Mouse (Mus musculus): ENCODE results near the gene Ap2a1.
A peak's percentile ranks its signal among the peaks of the same experiment; 100 is the strongest.

Ap2a1 gene

DNA sequence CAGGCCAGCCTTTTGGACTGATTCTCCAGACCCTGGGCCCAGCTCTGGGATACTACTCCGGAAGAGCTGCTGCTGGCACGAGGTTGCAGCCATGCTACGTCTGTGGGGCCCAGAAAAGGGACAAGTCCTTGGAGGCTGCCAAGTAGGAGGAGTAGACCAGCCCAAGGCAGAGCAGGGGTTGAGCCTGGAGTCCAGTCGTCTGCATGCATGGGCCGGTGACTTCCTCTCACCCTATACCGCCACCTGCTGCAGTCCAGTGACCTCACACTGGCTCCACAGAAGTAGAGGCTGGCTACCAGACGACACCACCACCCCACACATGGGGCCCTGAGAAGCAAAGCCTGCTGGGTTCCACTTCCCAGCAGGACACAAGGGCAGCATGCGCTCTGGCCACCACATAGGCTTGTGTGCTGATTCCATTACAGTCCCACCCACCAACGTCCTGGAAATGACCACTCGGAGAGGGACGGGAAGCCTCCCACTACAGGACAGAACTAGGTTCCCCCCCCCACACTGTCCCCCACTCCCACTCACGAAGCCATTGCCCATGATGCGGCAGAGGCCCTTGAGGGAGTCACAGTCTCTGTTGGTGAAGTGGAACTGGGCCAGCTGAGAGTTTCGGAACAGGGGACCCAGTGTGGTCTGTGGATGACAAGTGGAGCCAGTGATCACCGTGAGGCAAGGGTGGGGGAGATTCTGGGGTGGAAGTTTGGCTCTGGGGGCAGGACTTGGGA is 62.9 kb downstream of the Ap2a1 start:
- peak; percentile 69 for DNase-seq (ENCODE audit: low read depth, low spot score)

DNA sequence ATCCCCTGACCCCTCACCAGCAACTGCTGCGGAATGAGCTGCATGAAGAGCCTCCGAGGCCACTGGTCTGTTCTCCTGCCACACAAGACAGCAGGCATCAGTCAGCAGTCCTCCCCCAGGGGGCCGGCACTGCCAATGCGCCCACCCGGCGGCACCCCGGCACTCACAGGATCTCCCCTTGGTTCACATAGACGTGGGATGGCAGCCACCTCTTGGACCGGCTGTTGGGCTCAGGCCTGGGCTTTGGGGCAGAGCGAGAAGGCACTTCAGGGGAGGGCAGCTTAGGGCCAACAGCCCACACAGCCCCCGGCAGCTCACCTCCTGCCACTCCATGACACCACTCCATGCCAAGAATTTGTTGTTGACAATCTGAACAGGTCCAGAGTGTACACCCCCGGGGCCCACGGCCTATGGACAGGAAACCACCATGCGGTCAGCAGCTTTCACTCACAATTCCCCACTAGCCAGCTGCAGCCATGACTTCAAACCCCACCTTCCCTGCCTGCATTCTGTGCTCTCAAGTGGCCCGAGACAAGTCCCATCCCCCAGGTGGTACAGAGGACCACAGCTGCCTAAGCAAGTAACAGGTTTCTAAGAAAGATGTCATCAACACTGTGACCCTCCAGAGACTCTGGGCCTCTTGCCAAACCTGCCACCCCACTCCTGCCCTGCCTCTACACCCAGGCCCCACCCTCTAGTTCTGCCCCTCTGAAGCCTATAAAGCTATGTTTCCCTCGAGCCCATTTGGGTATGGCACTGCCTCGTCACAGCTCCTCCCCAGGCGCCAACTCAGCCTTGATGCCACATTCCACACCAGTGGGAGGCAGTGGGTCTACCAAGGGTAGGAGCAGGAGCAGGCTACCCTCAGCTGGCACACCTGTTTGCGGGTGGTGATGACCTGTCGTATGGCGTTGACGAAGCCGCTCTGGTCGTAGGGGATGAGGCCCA is 64.4 kb downstream of the Ap2a1 start:
- no peak for DNase-seq (ENCODE audit: low read depth, low spot score)

DNA sequence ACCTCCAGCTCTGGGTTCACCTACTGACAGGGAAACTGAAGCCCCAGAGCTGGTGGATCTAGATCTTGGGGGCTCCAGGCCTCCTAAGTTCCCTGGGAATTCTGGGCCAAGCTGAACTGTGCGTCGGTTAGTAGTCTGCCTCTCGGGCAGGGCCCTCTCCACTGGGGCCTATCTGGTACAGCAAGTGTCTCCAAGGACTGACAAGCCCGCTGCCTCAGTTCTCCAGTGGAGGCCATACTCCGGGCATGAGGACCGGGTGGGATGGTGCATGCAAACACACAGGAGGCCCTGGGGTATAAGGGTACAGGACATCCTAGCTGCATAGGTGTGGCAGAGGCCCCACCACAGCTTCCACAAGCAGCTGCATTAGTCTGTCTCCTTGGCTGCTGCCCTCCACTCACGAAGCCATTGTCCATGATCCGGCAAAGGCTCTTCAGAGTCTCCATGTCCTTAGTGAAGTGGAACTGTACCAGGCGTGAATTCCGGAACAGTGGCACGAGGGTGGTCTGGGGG is 65.3 kb downstream of the Ap2a1 start:
- no peak for DNase-seq (ENCODE audit: low read depth, low spot score)

DNA sequence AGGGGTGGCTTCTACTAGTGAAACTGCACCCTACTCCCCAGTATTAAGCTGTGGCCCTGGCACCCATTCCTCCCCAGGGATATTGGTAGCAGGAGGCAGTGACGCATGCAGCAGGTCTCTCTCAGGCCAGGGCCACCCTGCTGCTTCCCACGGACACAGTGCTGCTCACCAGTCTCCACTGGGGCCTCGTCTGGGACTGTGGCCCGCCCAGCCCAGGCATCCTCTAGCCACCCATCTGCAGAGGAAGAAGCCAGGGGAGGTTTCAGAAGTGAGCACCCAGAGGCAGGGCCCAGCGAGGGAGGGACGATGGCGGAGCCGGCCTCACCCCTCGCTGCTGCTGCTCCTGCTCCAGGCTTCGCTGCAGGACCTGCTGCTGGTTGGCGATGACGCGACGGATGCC is 66.1 kb downstream of the Ap2a1 start:
- DNase-seq (ENCODE audit: low read depth, low spot score), result no peak

DNA sequence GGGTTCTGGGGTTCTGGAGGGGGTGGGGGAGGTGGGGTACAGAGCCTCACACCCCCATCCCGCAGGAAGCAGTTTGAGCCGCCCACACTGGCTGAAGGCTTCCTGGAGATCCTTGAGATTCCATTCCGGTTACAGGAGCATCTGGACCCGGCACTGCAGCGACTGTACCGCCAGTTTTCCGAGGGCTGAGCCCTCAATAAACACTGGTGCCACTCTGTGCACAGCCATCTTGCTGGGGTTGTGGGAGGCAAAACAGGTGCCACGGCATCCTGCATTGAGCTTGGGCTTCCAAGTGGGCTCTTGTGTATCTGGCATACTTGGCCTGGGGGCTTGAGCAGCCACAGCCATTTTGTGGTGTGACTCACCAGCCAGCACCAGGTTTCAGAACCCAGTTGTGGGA is 66.9 kb downstream of the Ap2a1 start:
- no peak for DNase-seq (ENCODE audit: low read depth, low spot score)

DNA sequence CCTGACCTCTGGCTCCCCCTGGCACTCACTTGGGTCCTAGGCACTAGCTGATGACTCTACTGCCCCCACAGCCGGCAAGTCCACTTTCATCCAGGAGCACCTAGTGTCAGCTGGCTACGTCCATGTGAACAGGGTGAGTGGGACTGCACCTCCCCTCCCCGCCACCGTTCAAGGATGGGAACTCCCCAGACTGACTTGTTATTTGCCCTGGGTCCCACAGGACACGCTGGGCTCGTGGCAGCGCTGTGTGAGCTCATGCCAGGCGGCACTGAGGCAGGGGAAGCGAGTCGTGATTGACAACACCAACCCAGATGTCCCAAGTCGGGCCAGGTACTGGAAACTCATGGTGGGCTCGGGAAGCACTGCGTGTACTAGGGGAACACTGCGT is 67.9 kb downstream of the Ap2a1 start:
- DNase-seq (ENCODE audit: low read depth, low spot score), result no peak

DNA sequence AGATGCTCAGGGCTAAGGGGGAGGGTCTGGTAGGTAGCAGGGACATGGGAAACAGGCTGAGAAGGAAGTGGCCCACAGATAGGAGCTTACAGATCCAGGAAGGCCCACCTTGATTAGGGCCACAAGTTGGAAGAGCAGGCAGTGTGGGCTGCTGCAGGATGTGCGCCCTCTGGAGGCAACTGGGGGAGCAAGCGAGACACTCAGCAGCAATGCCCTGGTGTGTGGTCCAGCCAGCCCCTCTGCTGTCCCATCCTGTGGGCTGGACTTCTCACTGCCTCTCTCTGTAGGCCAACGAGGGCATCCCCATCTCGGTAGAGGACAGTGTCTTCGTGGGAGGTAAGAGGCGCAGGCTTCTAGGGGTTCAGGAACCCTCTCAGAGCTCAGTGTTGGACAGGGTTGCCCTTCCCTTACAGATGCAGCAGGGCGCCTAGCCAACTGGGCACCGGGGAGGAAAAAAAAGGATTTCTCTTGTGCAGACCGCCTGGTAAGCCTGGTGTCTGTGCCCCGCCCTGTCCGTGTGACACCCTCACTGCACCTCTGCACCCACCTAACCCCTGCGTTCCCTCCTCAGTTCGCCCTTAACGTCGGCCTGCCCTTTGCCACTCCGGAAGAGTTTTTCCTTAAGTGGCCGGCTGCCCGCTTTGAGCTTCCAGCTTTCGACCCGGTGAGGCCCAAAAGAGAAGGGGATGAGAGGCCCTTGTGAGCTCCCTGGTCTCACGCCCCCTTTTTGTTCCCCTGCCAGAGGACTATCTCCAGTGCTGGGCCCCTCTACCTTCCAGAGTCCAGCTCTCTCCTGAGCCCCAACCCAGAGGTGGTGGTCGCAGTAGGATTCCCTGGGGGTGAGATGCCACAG is 68.5 kb downstream of the Ap2a1 start:
- DNase-seq (ENCODE audit: low read depth, low spot score), result peak; percentile 76

DNA sequence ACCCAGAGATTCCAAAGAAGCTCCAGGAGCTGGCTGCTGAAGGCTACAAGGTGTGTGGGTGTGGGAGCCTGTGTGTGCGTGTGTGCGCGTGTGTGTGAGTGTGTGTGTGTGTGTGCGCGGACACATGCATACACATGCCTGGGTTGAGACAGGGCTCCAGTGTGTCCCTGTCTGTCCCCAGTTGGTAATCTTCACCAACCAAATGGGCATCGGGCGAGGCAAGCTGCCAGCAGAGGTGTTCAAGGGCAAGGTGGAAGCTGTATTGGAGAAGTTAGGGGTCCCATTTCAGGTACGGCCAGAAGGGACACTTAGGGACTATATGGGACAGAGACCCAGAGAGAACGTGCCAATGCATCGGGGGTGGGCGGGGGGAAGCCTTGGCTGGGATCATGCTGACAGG is 69.4 kb downstream of the Ap2a1 start:
- no peak for DNase-seq (ENCODE audit: low read depth, low spot score)

DNA sequence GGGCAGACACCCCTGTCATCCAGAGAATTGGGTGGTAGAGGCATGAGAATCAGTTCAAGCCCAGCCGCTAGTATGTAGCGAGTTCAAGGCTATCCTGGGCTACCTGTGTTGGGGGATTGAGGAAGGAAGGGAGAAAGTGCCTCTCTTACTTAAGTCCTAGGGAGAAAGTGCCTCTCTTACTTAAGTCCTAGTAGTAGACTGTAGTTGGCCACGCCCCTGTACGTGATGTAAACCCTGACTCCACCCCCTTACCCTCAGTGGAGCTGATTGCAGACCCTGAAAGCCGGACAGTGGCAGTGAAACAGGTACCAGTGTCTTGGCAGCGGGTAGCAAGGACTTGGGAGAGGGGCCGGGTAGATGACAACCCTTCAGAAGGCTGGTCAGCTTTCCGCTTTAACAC is 71.4 kb downstream of the Ap2a1 start:
- DNase-seq (ENCODE audit: low read depth, low spot score), result peak; percentile 54

DNA sequence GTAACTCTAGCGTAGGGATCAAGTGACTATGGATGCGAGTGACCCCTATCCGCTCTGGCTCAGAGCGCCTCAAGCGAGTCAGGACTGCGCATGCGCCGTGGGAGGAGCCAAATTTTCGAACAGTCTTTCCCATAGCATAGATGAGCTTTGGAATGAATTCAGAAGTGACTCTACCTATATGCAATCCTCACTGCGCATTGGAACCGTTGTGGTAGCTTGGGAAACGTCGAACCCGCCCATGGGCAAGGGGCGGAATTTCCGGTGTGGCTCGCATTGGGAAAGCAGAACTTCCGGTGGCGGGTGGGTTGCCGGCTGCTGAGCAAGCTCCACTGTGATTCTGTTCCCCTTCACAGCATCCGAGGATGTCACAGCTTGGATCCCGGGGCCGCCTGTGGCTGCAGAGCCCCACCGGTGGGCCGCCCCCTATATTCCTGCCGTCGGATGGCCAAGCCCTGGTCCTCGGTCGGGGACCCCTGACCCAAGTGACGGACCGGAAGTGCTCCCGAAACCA is 72.2 kb downstream of the Ap2a1 start, which contains the start of gene Pnkp:
Gene Pnkp, plus strand, starts transcription at position 98 of the 511 bp plus-strand sequence.
- peak; percentile 97 for DNase-seq (ENCODE audit: low read depth, low spot score)

DNA sequence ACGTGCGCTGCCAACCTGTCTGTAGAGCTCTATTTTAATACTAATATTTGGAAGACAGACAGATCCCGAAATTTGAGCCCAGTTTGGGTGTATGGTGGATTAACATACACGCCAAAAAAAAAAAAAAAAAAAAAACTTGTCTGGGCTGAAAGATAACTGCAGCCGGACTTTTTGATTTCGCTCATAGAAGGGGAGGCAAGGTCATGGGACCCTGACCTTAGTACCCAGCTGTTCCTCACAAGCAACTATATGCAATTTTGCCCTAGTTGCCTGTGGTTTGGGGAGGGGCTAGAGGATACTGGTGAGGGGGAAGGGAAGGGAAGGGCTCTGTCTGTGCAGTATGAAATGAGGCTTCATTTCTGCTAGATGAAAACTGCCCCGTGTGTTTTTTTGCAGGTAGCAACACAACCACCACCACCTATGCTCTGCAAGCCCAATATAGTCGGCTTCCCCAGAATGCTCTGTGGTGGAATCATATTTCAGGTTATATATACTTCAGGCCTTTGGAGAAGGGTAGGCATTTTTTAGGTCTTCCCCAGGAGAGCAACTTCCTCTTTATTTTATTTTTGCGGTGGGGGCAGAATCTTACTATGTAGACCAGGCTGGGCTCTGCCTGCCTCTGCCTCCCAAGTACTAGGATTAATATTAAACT is 72.9 kb downstream of the Ap2a1 start:
- no peak for DNase-seq (ENCODE audit: low read depth, low spot score)

DNA sequence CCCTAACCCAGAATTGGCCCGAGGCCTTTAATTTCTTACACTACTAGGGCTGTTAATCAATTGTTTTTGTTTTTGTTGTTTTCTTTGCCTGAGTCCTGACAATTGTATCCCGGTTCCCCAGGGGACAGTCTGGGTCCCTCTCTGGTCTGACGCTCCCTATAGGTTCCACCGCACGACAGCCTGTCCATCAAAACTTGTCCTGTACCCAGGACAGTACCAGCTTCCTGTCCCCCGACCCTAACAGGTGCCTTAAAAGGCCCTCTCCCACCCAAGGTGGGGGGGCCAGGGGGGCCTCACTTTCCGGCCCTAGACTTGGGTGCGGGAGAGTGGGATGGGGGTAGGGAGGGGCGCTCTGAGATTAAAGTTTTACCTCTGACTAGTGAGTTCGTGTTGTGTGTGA is 74.3 kb downstream of the Ap2a1 start:
- no peak for DNase-seq (ENCODE audit: low read depth, low spot score)

DNA sequence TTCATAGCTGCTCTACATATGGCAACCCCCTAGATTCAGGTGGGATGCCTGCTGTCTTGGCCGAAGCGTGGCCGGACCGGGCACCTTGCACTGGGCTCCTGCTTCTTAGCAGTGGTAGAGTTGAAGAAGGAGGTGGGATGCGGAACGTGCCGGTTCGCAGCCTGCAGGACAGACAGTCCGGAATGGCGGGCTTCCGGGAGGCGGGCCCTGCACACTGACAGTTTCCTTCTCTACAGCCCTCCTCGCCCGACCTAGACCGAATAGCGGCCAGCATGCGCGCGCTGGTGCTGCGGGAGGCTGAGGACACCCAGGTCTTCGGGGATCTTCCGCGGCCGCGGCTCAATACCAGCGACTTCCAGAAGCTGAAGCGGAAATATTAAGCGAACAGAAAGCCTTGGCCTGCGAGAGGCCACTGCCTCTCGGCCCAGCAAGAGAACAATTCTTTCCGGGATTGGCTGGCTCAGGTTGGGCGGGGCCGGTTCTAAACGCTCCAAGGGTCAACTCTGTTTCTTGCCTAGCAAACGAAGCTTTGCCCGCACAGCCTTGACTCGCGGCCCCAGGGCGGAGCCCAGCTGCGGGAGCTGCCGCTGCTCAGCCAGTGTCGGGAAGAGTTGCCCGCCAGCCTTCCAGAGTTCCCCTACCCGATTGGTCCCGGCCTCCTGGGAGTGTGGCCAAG is 74.8 kb downstream of the Ap2a1 start:
- peak; percentile 79 for DNase-seq (ENCODE audit: low read depth, low spot score)

DNA sequence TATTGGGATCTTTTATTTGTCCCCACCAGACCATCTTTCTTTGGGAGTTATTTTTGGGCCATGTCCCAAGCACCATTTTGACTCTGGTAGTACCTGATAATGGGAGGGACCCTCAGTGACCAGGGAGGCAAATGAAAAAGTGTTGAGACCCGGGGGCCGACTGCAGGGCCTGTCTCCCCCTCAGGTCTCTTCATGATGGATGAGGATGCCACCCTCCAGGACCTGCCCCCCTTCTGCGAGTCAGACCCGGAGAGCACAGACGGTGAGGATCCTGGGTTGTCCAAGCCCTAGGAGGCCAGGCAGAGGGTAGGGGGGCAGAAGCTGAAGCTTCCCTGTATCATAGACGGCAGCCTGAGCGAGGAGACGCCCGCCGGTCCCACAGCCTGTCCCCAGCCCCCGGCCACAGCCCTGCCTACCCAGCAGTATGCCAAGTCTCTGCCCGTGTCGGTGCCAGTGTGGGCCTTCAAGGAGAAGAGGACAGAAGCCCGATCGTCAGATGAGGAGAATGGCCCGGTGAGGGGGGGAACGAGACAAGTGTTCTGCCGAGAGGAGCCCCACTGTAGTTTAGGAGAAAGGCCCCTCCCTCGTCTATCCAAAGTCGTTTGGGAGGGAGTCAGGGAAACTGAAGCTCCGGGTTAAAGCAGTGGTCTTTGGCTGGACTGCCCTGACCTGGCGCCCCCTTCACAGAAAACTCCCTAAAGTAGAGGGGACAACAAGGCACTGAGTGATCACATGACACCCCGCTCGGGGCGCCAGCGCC is 75.5 kb downstream of the Ap2a1 start:
- DNase-seq (ENCODE audit: low read depth, low spot score), result no peak

DNA sequence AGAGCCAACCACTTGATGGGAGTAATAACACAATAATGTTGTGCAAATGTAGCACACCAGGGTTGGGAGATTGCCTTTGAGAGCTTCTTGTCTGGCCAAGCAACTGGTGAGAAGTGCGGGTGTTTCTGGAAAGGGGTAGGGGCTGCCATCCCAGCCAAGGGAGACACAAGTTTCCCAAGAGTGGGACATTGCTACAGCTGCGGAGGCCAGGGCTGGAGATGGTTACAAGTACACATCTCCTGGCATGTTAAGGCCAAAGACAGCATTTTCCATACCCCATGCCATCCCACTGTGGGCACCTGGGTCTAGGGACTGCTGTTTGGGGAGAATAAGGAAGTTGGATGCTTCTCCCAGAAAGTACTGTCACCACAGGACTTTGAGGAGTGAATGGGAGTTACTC is 76.2 kb downstream of the Ap2a1 start:
- DNase-seq (ENCODE audit: low read depth, low spot score), result no peak

DNA sequence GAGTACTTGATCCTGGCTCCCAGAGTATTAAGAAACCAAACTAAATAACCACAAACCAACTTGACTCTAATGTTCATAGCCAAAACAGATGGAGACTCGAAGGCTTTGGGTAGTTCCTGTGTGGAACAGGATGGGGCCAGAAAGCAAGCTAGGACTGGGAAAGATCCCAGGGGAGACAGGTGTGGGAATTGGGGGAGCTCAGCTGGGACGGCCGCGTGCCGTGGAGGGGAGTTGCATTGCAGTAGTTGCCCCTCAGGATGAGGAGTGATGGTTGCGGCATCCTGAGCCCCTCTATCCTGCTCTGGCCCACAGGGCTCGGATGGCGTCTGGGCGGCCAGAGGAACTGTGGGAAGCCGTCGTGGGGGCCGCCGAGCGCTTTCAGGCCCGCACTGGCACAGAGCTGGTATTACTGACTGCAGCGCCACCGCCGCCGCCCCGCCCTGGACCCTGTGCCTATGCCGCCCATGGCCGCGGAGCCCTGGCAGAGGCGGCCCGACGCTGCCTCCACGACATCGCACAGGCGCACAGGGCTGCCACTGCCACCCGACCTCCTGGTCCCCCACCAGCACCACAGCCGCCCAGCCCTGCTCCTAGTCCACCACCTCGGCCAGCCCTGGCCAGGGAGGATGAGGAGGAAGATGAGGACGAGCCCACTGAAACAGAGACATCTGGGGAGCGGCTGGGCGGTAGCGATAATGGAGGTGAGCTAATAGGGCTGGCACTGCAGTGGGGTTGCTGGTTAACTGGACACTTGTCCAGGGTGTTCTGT is 76.9 kb downstream of the Ap2a1 start:
- no peak for DNase-seq (ENCODE audit: low read depth, low spot score)

DNA sequence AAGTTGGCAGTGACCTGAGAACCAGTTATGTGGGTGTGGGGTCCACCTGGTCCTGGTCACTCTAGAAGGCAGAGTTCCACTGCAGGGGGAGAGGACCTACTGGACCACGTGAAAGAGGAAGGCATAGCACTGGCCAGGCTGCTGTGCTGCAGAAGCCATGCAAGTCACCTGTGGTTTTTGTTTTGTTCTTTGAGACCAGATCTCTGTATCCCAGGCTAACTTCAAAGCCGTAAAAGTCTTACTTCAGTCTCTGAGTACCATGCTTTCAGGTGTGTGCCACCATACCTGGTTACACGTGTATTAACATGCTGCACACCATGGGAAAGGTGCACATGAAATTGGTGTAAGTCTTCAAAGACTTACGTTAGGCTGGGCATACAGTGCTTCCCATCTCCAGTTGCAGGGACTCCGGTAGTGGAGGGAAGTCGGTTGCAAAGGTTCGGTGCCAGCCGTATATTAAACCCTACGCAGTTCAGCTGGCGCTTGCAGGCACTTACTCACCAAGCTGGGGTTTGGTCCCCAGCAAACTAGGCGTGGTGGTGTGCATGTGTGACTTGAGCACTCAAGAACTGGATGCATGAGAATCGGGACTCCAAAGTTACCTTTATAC is 77.6 kb downstream of the Ap2a1 start:
- no peak for DNase-seq (ENCODE audit: low read depth, low spot score)
